Mouse (Mus musculus) skeletal muscle tissue, adult 2 months (tissue): ENCODE results near the gene Efcab2.

Experiments
- DNase-seq: peaks from one replicate; pipeline ENCODE4 v3.0.0-alpha.2; 2012; ENCODE audit warnings: low read depth, low spot score

Efcab2 gene

GRCm38 (mm10) chr1:178483854-178484253, 78.0 kb downstream of the Efcab2 start:
- no peak for DNase-seq

GRCm38 (mm10) chr1:178485138-178485867, 79.4 kb downstream of the Efcab2 start:
- no peak for DNase-seq

- no peak for DNase-seq
Observed at GRCm38 (mm10) chr1:178485868-178486220, 80.0 kb downstream of the Efcab2 start.

- DNase-seq: no peak
Observed at GRCm38 (mm10) chr1:178486828-178487227, 80.9 kb downstream of the Efcab2 start.

GRCm38 (mm10) chr1:178489127-178489526, 83.2 kb downstream of the Efcab2 start:
- DNase-seq: no peak

GRCm38 (mm10) chr1:178491733-178492132, 85.8 kb downstream of the Efcab2 start:
- DNase-seq: no peak

GRCm38 (mm10) chr1:178492493-178492892, 86.6 kb downstream of the Efcab2 start:
- no peak for DNase-seq

GRCm38 (mm10) chr1:178496186-178496585, 90.3 kb downstream of the Efcab2 start:
- DNase-seq: no peak

GRCm38 (mm10) chr1:178496841-178497240, 91.0 kb downstream of the Efcab2 start:
- DNase-seq: no peak

- DNase-seq: no peak
Observed at GRCm38 (mm10) chr1:178506938-178507337, 101.1 kb downstream of the Efcab2 start.

- no peak for DNase-seq
Observed at GRCm38 (mm10) chr1:178512323-178513031, 106.6 kb downstream of the Efcab2 start.

- no peak for DNase-seq
Observed at GRCm38 (mm10) chr1:178513954-178514353, 108.1 kb downstream of the Efcab2 start.

- no peak for DNase-seq
Observed at GRCm38 (mm10) chr1:178515839-178516238, 110.0 kb downstream of the Efcab2 start.

GRCm38 (mm10) chr1:178522389-178522788, 116.5 kb downstream of the Efcab2 start:
- DNase-seq: no peak

- no peak for DNase-seq
Observed at GRCm38 (mm10) chr1:178523152-178523551, 117.3 kb downstream of the Efcab2 start.

- DNase-seq: peak; percentile 61
Observed at GRCm38 (mm10) chr1:178527185-178527546, 121.3 kb downstream of the Efcab2 start.

GRCm38 (mm10) chr1:178527547-178528361, 121.9 kb downstream of the Efcab2 start:
- peak; percentile 31 for DNase-seq

GRCm38 (mm10) chr1:178528431-178529351, 122.8 kb downstream of the Efcab2 start, which contains the start of gene Kif26b:
Kif26b (plus strand) TSS chr1:178529125.
- peak; percentile 14 for DNase-seq

- DNase-seq: no peak
Observed at GRCm38 (mm10) chr1:178529512-178530300, 123.8 kb downstream of the Efcab2 start.
